Mouse (Mus musculus) olfactory bulb, adult 2 months (tissue): ENCODE data around the gene Lhfp.

Source experiments
- CTCF ChIP-seq: fragments of 200-500 bp; IDR thresholded peaks from 2 replicates; pipeline ENCODE4 v1.5.1; 2012; ENCODE audit warnings: low read depth, mild to moderate bottlenecking, low read length, moderate library complexity; ENCODE audit not compliant: insufficient read depth
- POLR2A ChIP-seq: fragments of 200-500 bp; IDR thresholded peaks from 2 replicates; pipeline ENCODE4 v1.6.1; 2012; ENCODE audit warnings: mild to moderate bottlenecking, low read depth, low read length, moderate library complexity; ENCODE audit not compliant: insufficient read depth

DNA sequence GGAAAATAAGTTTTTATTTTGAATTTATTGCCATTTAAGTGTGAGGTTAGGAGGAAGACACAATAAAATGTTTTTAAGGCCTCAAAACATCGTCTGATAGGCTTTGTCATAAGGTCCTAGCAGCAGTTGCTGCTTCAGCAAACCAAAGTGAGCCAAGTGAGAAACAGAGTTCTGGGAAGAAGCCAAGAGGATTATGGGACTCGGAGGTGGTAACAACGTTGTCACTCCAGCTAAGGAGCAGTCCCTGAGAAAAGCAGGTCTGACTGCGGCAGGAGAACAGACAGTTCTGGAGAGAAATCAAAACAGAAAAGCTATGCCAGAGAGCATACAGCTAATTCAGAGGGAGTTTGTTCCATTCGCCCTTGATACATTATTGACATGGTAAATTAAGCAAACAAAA, 260.5 kb downstream of the Lhfp start:
- TF ChIP-seq CTCF (no peak), POLR2A (no peak)
